Mouse (Mus musculus) heart, embryonic 13.5 days (tissue): Measurements from ENCODE around the gene Hibadh. TPM values are rescaled to one million over a fixed set of nuclear protein-coding genes. Genes with fewer than 3 reads are reported as not detected.
"Not testable (repeated sequence)": the region's sequence is repeated elsewhere in the genome, so short reads cannot be mapped to it uniquely, and the experiment has no call there.

Experiments
- ATAC-seq: fragments of 200-750 bp; cut with Nextera tagmentation; 2 replicates; pipeline ENCODE4 v1.8.0; 2017; ENCODE audit warnings: moderate TSS enrichment; ENCODE audit not compliant: insufficient number of reproducible peaks, low FRiP score, low TSS enrichment; ENCODE audit errors: extremely low read depth
- H3K27ac ChIP-seq: fragments of 300-500 bp; sonication (generic); replicated peaks from 2 replicates; pipeline ENCODE4 v1.5.1; 2015; ENCODE audit warnings: moderate library complexity, mild to moderate bottlenecking, inconsistent platforms
- H3K27me3 ChIP-seq: fragments of 300-500 bp; sonication (generic); replicated peaks from 2 replicates; pipeline ENCODE4 v1.6.1; 2015; ENCODE audit warnings: mild to moderate bottlenecking, inconsistent platforms
- H3K36me3 ChIP-seq: fragments of 300-500 bp; sonication (generic); 2 replicates; pipeline ENCODE4 v1.6.1; 2015; ENCODE audit warnings: mild to moderate bottlenecking, inconsistent platforms
- H3K4me1 ChIP-seq: fragments of 300-500 bp; sonication (generic); 2 replicates; pipeline ENCODE4 v1.6.1; 2015; ENCODE audit warnings: inconsistent platforms
- H3K4me2 ChIP-seq: fragments of 300-500 bp; sonication (generic); 2 replicates; pipeline ENCODE4 v1.6.1; 2015; ENCODE audit warnings: inconsistent platforms, mild to moderate bottlenecking, moderate library complexity
- H3K4me3 ChIP-seq: fragments of 300-500 bp; sonication (generic); 2 replicates; pipeline ENCODE4 v1.5.1; 2015; ENCODE audit warnings: moderate library complexity, mild to moderate bottlenecking, inconsistent platforms
- H3K9ac ChIP-seq: fragments of 300-500 bp; sonication (generic); 2 replicates; pipeline ENCODE4 v1.6.1; 2015; ENCODE audit warnings: inconsistent platforms, mild to moderate bottlenecking, moderate library complexity
- H3K9me3 ChIP-seq: fragments of 300-500 bp; sonication (generic); 2 replicates; pipeline ENCODE4 v1.6.1; 2016; ENCODE audit warnings: inconsistent platforms
- WGBS: fragments of 180-500 bp; shearing (Covaris S2); methylation state at CpG from one replicate; pipeline ENCODE4 v1.1.7; 2015; ENCODE audit warnings: mixed read lengths; 5-methylcytosine and 5-hydroxymethylcytosine counted together
- polyA plus RNA-seq: library from polyadenylated mRNA; unstranded; fragments of >200 nt; fragmentation: Nextera tagmentation; extraction: Ambion mirVana; gene quantifications from 2 replicates; pipeline ENCODE4 v1.2.1, GENCODE M21; 2015

Hibadh gene
- 115 and 127 TPM in 2 replicates for polyA plus RNA-seq

DNA sequence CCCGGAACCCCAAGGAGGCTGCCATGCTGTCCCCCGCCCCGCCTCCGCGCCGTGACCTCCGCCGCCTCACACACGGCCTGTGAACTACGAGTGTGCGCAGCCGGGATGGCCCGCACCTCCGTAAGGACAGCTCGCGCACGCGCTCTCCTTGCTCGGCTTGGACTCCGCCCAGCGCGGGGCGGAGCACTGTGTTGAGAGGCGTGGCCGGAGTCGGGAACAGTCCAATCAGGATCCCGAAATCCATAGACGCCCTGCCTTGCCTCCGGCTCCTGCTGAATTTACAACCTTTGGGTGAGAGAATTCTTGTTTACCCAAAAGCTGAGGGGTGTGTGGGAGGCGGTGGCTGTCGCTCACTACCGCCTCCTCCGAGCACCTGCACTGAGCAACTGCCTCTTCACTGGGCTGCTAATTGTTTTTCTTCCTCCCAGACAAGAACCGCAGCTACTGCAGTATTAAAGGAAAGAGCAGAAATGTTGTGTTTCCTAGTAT lies at the start of gene Hibadh:
Gene Hibadh, minus strand, starts transcription at position 166 of the 489 bp plus-strand sequence.
- WGBS: under 1% methylated on average over 34 of the region's 34 CpGs
- Histone ChIP-seq H3K4me3 (peak within 1 kb of the TSS; percentile 91), H3K9me3 (no peaks in the 10 kb centered on the region), H3K36me3 (no peaks in the 10 kb centered on the region), H3K9ac (peak within 1 kb of the TSS; percentile 94), H3K27ac (peak within 1 kb of the TSS; percentile 86), H3K27me3 (no peaks in the 10 kb centered on the region), H3K4me2 (peak within 1 kb of the TSS; percentile 83), H3K4me1 (peaks cover 14% of the 10 kb centered on the region)
- peak; percentile 100 for ATAC-seq

DNA sequence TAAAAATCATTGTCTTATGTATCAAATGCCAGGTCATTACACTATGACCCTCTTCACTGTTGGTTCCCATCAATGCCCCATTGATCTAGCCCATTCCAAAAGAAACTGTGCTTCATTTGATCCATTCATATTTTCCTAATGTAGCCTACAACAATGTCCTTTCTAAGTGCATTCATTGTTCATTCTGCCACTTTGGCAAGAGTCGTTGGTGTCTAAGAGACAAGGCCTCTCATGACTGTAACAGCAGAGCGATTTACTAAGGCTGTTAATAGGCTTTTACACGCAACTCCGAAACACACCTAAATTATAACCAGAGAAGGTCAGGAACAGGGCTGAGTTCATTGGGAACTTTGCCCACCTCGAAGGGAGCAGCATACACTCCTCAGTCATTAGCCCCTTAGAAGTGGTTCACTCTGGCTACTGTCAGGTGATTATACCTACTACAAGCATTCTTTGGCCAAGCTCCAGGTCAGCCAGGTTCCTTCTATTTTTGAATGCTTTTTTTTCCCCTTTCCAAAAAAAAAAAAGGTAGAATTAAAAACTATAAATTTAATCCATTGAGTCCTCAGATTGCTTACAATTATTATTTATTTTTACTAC lies 46.8 kb upstream of the Hibadh start:
- Histone ChIP-seq H3K9ac (no peak overlapping the region), H3K4me1 (peaks cover under 1% of the 10 kb centered on the region; the same call in 1 of the 2 replicates), H3K4me3 (no peak overlapping the region), H3K36me3 (no peaks in the 10 kb centered on the region), H3K27me3 (no peaks in the 10 kb centered on the region), H3K9me3 (no peaks in the 10 kb centered on the region), H3K27ac (no peak overlapping the region), H3K4me2 (no peak overlapping the region)
- ATAC-seq: no peak
- 75% methylated on average over 5 of the region's 5 CpGs for WGBS

DNA sequence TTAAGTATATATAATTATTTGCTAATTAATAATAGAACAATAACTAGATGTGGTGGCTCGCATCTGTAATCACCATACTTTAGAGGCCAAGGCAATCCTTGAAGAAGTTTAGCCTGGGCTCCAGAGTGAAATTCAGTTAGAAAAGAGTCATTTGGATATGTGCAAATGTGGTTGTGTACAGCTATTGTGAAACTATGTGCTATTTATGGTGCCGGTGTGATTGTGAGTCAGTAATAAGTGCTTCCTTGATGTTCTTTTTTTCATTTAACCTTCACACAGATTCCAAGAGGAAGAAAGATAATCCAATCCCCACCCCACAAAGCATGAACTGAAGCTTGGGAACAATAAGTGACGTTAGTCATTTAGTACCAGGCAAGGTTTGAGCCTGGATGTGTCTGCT lies 42.4 kb upstream of the Hibadh start:
- Histone ChIP-seq H3K4me2 (no peak overlapping the region), H3K4me1 (no peaks in the 10 kb centered on the region), H3K9ac (no peak overlapping the region), H3K36me3 (no peaks in the 10 kb centered on the region), H3K27ac (no peak overlapping the region), H3K4me3 (no peak overlapping the region), H3K9me3 (no peaks in the 10 kb centered on the region), H3K27me3 (no peaks in the 10 kb centered on the region)
- 76% methylated on average over 3 of the region's 3 CpGs for WGBS
- no peak for ATAC-seq

DNA sequence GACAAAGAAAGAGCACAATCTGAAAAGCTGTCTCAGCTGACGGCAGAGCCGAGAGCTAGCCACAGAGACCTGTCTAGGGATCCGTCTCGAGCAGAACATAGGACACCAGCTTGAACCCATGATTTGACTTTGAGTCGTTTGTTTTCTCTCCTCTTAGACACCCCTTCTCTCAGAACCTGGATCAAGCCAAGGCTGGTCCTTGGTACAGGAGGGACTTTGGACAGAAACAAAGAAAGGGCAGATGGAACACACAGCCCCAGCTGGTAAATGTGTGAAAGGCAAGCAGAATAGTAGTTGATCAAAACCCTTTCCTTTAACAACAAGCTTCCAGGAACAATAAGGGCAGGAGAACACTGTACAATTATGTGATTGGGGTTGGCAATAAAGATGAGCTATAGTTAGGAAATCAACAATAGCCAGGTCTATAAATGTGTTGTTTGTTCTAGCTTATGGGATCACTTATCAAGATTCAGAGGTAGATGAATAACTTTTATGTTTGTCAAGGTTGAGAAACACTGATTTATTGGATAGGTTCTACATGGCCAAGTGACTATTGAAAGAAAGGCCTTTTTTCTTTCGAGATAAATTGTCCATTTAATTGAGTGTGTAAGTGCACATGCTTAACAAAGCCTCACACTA lies 41.8 kb upstream of the Hibadh start:
- Histone ChIP-seq H3K4me2 (no peak overlapping the region), H3K9me3 (no peaks in the 10 kb centered on the region), H3K27me3 (no peaks in the 10 kb centered on the region), H3K4me3 (no peak overlapping the region), H3K27ac (no peak overlapping the region), H3K36me3 (no peaks in the 10 kb centered on the region), H3K9ac (no peak overlapping the region), H3K4me1 (no peaks in the 10 kb centered on the region)
- no peak for ATAC-seq
- 64% methylated on average over 6 of the region's 6 CpGs for WGBS

DNA sequence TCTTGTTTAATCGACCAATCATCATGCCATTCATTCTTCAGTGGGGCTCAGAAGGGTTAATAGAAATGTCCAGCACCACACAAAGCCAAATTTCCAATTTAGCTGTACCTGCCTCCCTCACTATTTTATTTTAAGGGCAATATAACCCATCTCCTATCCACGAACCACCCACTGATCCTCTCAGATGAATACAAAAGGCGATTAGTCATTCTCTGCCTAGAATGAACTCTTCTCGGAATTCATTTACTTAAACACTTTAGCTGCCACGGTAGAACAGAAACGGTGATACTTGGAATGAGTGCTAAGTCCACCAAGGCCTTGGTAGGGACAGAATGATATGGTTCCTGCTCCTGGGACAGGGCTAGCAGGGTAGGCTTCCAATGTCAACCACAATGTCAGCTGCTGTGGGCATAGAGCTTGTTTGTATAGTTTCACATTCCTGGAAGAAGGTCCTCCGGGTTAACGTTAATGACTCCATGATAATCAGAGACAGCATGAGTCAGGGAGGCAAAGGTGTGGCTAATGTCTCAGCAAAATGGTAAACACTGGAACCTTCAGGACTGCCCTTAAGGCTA lies 40.4 kb upstream of the Hibadh start:
- Histone ChIP-seq H3K4me1 (no peaks in the 10 kb centered on the region), H3K9me3 (no peaks in the 10 kb centered on the region), H3K9ac (no peak overlapping the region), H3K27me3 (no peaks in the 10 kb centered on the region), H3K4me2 (no peak overlapping the region), H3K36me3 (no peaks in the 10 kb centered on the region), H3K4me3 (no peak overlapping the region), H3K27ac (no peak overlapping the region)
- WGBS: 53% methylated on average over 8 of the region's 8 CpGs
- ATAC-seq: no peak

DNA sequence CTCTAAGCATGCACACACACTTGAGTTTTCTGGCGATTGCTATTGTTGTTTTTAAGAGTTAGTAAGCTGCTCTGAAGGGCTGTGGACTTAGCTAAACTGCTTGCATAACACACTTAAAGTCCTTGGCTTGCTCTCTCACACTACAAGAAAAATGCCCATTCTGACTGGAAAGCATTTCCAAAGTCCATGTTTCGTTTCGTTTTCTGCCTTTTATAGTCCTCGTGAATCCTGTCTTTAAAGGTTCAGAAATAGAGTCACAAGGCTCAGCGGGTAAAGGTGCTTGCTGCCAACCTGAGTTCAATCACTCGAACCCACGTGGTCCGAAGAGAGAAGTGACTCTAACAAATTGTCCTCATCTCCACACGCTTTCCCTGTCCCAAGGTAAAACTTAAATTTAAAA lies 39.4 kb upstream of the Hibadh start:
- ATAC-seq: no peak
- no peaks in the 10 kb centered on the region for H3K4me1 ChIP-seq
- no peak overlapping the region for H3K4me2 ChIP-seq
- no peaks in the 10 kb centered on the region for H3K27me3 ChIP-seq
- H3K9me3 ChIP-seq: no peaks in the 10 kb centered on the region
- no peak overlapping the region for H3K27ac ChIP-seq
- H3K4me3 ChIP-seq: no peak overlapping the region
- 75% methylated on average over 9 of the region's 9 CpGs for WGBS
- H3K36me3 ChIP-seq: no peaks in the 10 kb centered on the region
- no peak overlapping the region for H3K9ac ChIP-seq

DNA sequence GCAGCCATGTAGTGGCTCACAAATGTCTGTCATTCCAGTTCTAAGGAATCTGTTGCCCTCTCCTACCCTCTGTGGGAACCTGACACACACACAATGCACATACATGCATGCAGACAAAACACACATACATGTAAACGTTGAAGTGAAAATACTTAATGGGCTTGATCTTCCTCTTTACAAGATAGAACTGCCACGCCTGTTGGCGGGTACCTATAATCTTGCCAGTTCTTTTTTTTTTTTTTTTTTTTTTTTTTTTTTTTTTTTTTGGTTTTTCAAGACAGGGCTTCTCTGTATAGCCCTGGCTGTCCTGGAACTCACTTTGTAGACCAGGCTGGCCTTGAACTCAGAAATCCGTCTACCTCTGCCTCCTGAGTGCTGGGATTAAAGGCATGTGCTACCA lies 37.3 kb upstream of the Hibadh start:
- 74% methylated on average over 4 of the region's 4 CpGs for WGBS
- not testable (repeated sequence) for H3K4me3 ChIP-seq, H3K36me3 ChIP-seq, H3K9ac ChIP-seq, H3K4me2 ChIP-seq, H3K4me1 ChIP-seq, H3K27me3 ChIP-seq, H3K9me3 ChIP-seq, ATAC-seq, H3K27ac ChIP-seq

DNA sequence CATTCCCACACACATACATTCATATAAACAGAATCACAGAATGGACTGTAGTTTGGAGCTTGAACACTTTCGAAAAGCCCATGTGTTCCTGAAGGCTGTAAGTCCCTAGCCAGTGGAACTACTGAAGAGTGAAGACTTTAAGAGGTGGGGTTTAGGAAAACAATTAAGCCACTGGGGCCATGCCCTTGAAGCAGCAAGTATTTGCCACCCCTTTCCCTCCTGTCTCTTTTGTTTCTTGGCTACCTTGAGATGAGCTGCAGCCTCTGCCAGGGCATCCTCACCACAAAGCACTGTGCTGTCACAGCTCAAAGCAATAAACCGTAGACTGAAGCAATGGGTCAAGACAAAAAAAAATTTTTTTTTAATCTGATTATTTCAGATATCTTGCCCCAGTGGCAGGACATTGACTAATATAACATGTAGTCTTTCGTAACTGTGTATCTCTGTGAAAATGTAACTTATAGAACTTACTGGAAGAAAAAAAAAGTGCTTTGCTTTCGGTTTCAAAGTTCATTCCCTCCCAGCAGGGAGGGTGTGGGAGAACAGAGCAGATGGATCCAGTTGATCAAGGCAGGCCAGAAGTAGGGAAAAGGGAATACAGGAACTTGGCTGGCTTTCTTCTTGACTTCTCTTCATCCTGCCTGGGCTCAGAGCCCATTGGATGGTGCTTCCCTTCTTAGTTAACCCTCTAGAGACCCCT lies 35.2 kb upstream of the Hibadh start:
- no peak for ATAC-seq

DNA sequence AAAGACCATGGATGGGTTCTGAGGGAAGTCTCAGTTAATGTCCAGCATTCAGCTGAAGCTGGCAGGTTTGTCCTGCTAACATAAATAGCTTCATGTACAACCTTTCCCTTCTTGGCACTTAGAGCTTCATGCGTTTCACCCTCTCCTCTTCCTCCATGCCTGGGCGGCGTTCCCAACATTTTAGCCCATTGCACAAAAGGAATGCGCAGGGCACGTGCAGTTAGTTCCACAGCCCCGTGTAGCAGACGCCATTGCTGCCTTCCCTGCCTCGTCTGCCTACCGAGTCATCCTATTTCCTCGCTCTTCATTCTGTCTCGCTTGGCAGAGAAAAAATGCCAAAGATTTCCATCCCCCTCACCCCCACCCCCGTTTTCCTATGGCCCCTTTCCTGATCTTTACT lies 34.4 kb upstream of the Hibadh start:
- H3K9me3 ChIP-seq: no peaks in the 10 kb centered on the region
- no peak for ATAC-seq
- H3K27ac ChIP-seq: no peak overlapping the region
- WGBS: 66% methylated on average over 12 of the region's 12 CpGs
- no peaks in the 10 kb centered on the region for H3K27me3 ChIP-seq
- no peaks in the 10 kb centered on the region for H3K36me3 ChIP-seq
- H3K4me2 ChIP-seq: no peak overlapping the region
- H3K4me1 ChIP-seq: no peaks in the 10 kb centered on the region
- no peak overlapping the region for H3K9ac ChIP-seq
- H3K4me3 ChIP-seq: no peak overlapping the region

More for the DNA sequence above, 35.2 kb upstream of the Hibadh start:
- Histone ChIP-seq H3K27me3 (no peaks in the 10 kb centered on the region), H3K27ac (no peak overlapping the region), H3K4me3 (no peak overlapping the region), H3K4me1 (no peaks in the 10 kb centered on the region), H3K4me2 (no peak overlapping the region), H3K9ac (no peak overlapping the region), H3K9me3 (no peaks in the 10 kb centered on the region), H3K36me3 (no peaks in the 10 kb centered on the region)
- 65% methylated on average over 4 of the region's 4 CpGs for WGBS

DNA sequence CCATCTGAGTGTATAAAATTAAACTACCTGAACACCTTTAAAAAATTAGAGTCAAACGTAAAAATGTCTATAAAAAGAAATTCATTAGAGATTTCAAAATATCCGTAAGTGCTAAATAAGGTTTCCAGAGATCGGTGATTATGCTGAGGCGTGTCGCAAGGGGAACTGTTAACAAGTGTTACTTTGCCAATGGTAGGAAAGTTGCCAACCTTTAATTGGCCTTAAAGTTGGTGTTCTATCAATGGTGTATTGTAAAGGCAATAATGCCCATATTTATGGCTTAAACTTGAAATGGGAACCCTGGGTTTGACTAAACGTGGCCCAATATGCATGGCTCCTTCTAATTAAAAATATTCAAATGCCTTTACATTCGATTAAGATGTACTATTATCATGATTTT lies 33.5 kb upstream of the Hibadh start:
- Histone ChIP-seq H3K36me3 (no peaks in the 10 kb centered on the region), H3K9ac (no peak overlapping the region), H3K4me1 (no peaks in the 10 kb centered on the region), H3K4me2 (no peak overlapping the region), H3K27ac (no peak overlapping the region), H3K27me3 (no peaks in the 10 kb centered on the region), H3K9me3 (no peaks in the 10 kb centered on the region), H3K4me3 (no peak overlapping the region)
- WGBS: 80% methylated on average over 7 of the region's 7 CpGs
- ATAC-seq: no peak

DNA sequence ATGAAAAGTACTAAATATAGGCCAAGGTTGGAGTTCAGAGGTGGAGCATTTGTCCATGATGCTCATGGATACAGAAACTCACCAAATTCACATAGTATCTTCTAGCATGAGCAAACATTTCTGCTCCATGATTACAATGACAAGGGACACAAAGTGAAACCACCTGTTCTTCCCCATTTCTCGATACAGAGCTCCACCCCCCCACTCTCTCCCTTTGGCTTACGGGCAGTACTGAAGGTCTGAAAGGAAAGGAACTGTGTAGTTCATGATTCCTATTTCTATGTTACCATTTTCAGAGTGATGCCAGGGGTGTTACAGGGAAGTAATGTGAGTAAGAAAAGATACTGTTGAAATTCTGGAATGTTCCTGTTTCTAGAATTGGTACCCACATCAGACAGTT lies 32.4 kb upstream of the Hibadh start:
- Histone ChIP-seq H3K4me1 (no peaks in the 10 kb centered on the region), H3K27ac (no peak overlapping the region), H3K4me2 (no peak overlapping the region), H3K27me3 (no peaks in the 10 kb centered on the region), H3K4me3 (no peak overlapping the region), H3K9me3 (no peaks in the 10 kb centered on the region), H3K9ac (no peak overlapping the region), H3K36me3 (no peaks in the 10 kb centered on the region)
- no peak for ATAC-seq
- 57% methylated on average over 2 of the region's 2 CpGs for WGBS
